Mouse (Mus musculus) erythroblast, embryonic 14.5 days (primary cell): Measurements from ENCODE around the gene Mus81.

Experiments
- GATA1 ChIP-seq: IDR thresholded peaks from 2 replicates; pipeline ENCODE4 v1.6.1; 2012; ENCODE audit warnings: low read length, inconsistent platforms, mixed read lengths
- TAL1 ChIP-seq: IDR thresholded peaks from 3 replicates; pipeline ENCODE4 v1.6.1; 2012; ENCODE audit warnings: low read length, inconsistent platforms, mixed read lengths

- no peak for TF ChIP-seq GATA1
- TF ChIP-seq TAL1: no peak
These were observed 25.0 kb downstream of the Mus81 start for GRCm38 (mm10) chr19:5463212-5463611.
